Mouse (Mus musculus) midbrain, embryonic 15.5 days (tissue): ENCODE measurements around the gene 2410004B18Rik. TPM values are rescaled to one million over a fixed set of nuclear protein-coding genes. Genes with fewer than 3 reads are reported as not detected.
"Not testable (repeated sequence)": the region's sequence is repeated elsewhere in the genome, so short reads cannot be mapped to it uniquely, and the experiment has no call there.

Source experiments
- ATAC-seq: fragments of 200-750 bp; cut with Nextera tagmentation; replicated peaks from 2 replicates; pipeline ENCODE4 v1.8.0; 2017; ENCODE audit warnings: moderate TSS enrichment
- H3K27ac ChIP-seq: fragments of 300-500 bp; sonication (generic); 2 replicates; pipeline ENCODE4 v1.5.1; 2015; ENCODE audit warnings: mild to moderate bottlenecking, inconsistent platforms
- H3K27me3 ChIP-seq: fragments of 300-500 bp; sonication (generic); replicated peaks from 2 replicates; pipeline ENCODE4 v1.6.1; 2015; ENCODE audit warnings: inconsistent platforms
- H3K36me3 ChIP-seq: fragments of 300-500 bp; sonication (generic); replicated peaks from 2 replicates; pipeline ENCODE4 v1.6.1; 2015; ENCODE audit warnings: inconsistent platforms
- H3K4me1 ChIP-seq: fragments of 300-500 bp; sonication (generic); 2 replicates; pipeline ENCODE4 v1.6.1; 2015; ENCODE audit warnings: inconsistent platforms
- H3K4me2 ChIP-seq: fragments of 300-500 bp; sonication (generic); 2 replicates; pipeline ENCODE4 v1.6.1; 2015; ENCODE audit warnings: inconsistent platforms, mild to moderate bottlenecking, moderate library complexity
- H3K4me3 ChIP-seq: fragments of 300-500 bp; sonication (generic); 2 replicates; pipeline ENCODE4 v1.5.1; 2015; ENCODE audit warnings: mild to moderate bottlenecking, inconsistent platforms
- H3K9ac ChIP-seq: fragments of 300-500 bp; sonication (generic); 2 replicates; pipeline ENCODE4 v1.6.1; 2015; ENCODE audit warnings: mild to moderate bottlenecking, inconsistent platforms
- H3K9me3 ChIP-seq: fragments of 300-500 bp; sonication (generic); 2 replicates; pipeline ENCODE4 v1.6.1; 2016; ENCODE audit warnings: inconsistent platforms
- WGBS: fragments of 180-500 bp; shearing (Covaris S2); methylation state at CpG from one replicate; pipeline ENCODE4 v1.1.7; 2015; ENCODE audit warnings: mixed read lengths; 5-methylcytosine and 5-hydroxymethylcytosine counted together
- polyA plus RNA-seq: library from polyadenylated mRNA; unstranded; fragments of >200 nt; fragmentation: Nextera tagmentation; extraction: Ambion mirVana; gene quantifications from 2 replicates; pipeline ENCODE4 v1.2.1, GENCODE M21; 2015

2410004B18Rik gene
- polyA plus RNA-seq, 1 experiment from 2014 or later, result 78.6 TPM

- ATAC-seq, H3K9ac ChIP-seq: not testable (repeated sequence)
- WGBS, result 62% methylated on average over 7 of the region's 7 CpGs
These were observed 23.9 kb upstream of the 2410004B18Rik start for GRCm38 (mm10) chr3:145913942-145914341.

GRCm38 (mm10) chr3:145916374-145916773 lies 21.4 kb upstream of the 2410004B18Rik start:
- no peak overlapping the region for H3K4me2 ChIP-seq
- no peak overlapping the region for H3K4me3 ChIP-seq
- WGBS, result 93% methylated on average over 5 of the region's 5 CpGs
- no peak overlapping the region for H3K27ac ChIP-seq
- no peak for ATAC-seq
- H3K27me3 ChIP-seq, result no peaks in the 10 kb centered on the region
- H3K4me1 ChIP-seq, result no peaks in the 10 kb centered on the region
- H3K9ac ChIP-seq, result no peak overlapping the region
- H3K9me3 ChIP-seq, result no peaks in the 10 kb centered on the region
- no peaks in the 10 kb centered on the region for H3K36me3 ChIP-seq

More at GRCm38 (mm10) chr3:145913942-145914341, 23.9 kb upstream of the 2410004B18Rik start:
- not testable (repeated sequence) for H3K27me3 ChIP-seq, H3K4me2 ChIP-seq, H3K9me3 ChIP-seq, H3K36me3 ChIP-seq, H3K27ac ChIP-seq, H3K4me1 ChIP-seq, H3K4me3 ChIP-seq

- Histone ChIP-seq H3K4me2 (no peak overlapping the region), H3K9me3 (no peaks in the 10 kb centered on the region), H3K27ac (no peak overlapping the region), H3K36me3 (no peaks in the 10 kb centered on the region), H3K9ac (no peak overlapping the region), H3K27me3 (no peaks in the 10 kb centered on the region), H3K4me3 (no peak overlapping the region), H3K4me1 (no peaks in the 10 kb centered on the region)
- no peak for ATAC-seq
- 89% methylated on average over 4 of the region's 4 CpGs for WGBS
These were observed 21.0 kb upstream of the 2410004B18Rik start for GRCm38 (mm10) chr3:145916826-145917225.

- no peaks in the 10 kb centered on the region for H3K27me3 ChIP-seq
- no peaks in the 10 kb centered on the region for H3K36me3 ChIP-seq
- no peaks in the 10 kb centered on the region for H3K9me3 ChIP-seq
- no peak for ATAC-seq
- 33% methylated on average over 11 of the region's 11 CpGs for WGBS
- peak within 1 kb of the TSS; percentile 90 for H3K4me3 ChIP-seq
- H3K4me2 ChIP-seq, result peak within 1 kb of the TSS; percentile 84
- peaks cover 13% of the 10 kb centered on the region for H3K4me1 ChIP-seq
- H3K9ac ChIP-seq, result 0 out of 2 replicates have a peak within 1 kb of the TSS, but pooled peaks have one; percentile 7
- H3K27ac ChIP-seq, result peak within 1 kb of the TSS; percentile 91
These were observed 15.6 kb upstream of the 2410004B18Rik start, which contains the start of gene Bcl10 for GRCm38 (mm10) chr3:145922019-145922854. TSS of gene Bcl10 (plus strand) at chr3:145922804.

- Histone ChIP-seq H3K27ac (no peak overlapping the region), H3K36me3 (no peaks in the 10 kb centered on the region), H3K4me2 (no peak overlapping the region), H3K9me3 (no peaks in the 10 kb centered on the region), H3K27me3 (no peaks in the 10 kb centered on the region), H3K4me1 (peaks cover 13% of the 10 kb centered on the region), H3K4me3 (no peak overlapping the region), H3K9ac (no peak overlapping the region)
- 82% methylated on average over 3 of the region's 3 CpGs for WGBS
- no peak for ATAC-seq
These were observed 14.8 kb upstream of the 2410004B18Rik start for GRCm38 (mm10) chr3:145922971-145923370.

GRCm38 (mm10) chr3:145923874-145924577 lies 13.8 kb upstream of the 2410004B18Rik start:
- peak overlapping the region; percentile 91 for H3K27ac ChIP-seq
- WGBS, result under 1% methylated on average over 58 of the region's 58 CpGs
- no peaks in the 10 kb centered on the region for H3K36me3 ChIP-seq
- peak; percentile 100 for ATAC-seq
- peak overlapping the region; percentile 82 for H3K9ac ChIP-seq
- H3K27me3 ChIP-seq, result no peaks in the 10 kb centered on the region
- no peaks in the 10 kb centered on the region for H3K9me3 ChIP-seq
- H3K4me3 ChIP-seq, result peak overlapping the region; percentile 90
- peak overlapping the region; percentile 84 for H3K4me2 ChIP-seq
- peaks cover 13% of the 10 kb centered on the region for H3K4me1 ChIP-seq

GRCm38 (mm10) chr3:145924649-145925337 lies 13.0 kb upstream of the 2410004B18Rik start:
- Histone ChIP-seq H3K4me1 (peaks cover 13% of the 10 kb centered on the region), H3K4me2 (peak overlapping the region; percentile 84), H3K4me3 (peak overlapping the region; percentile 90), H3K36me3 (no peaks in the 10 kb centered on the region), H3K27me3 (no peaks in the 10 kb centered on the region), H3K27ac (peak overlapping the region; percentile 91), H3K9me3 (no peaks in the 10 kb centered on the region), H3K9ac (peak overlapping the region; percentile 82)
- peak; percentile 25; the same call in 1 of the 2 replicates for ATAC-seq
- 5% methylated on average over 39 of the region's 39 CpGs for WGBS

- WGBS, result 74% methylated on average over 5 of the region's 5 CpGs
- H3K4me1 ChIP-seq, result peaks cover 13% of the 10 kb centered on the region
- H3K4me2 ChIP-seq, result peak overlapping the region; percentile 84
- H3K9ac ChIP-seq, result 0 out of 2 replicates have a peak overlapping the region, but pooled peaks have one; percentile 15
- H3K36me3 ChIP-seq, result no peaks in the 10 kb centered on the region
- peak overlapping the region; percentile 90 for H3K4me3 ChIP-seq
- no peak for ATAC-seq
- H3K27me3 ChIP-seq, result no peaks in the 10 kb centered on the region
- H3K27ac ChIP-seq, result no peak overlapping the region
- H3K9me3 ChIP-seq, result no peaks in the 10 kb centered on the region
These were observed 12.3 kb upstream of the 2410004B18Rik start for GRCm38 (mm10) chr3:145925506-145925905.

- Histone ChIP-seq H3K27ac (no peak overlapping the region), H3K4me1 (peaks cover 13% of the 10 kb centered on the region), H3K36me3 (peaks cover 13% of the 10 kb centered on the region; the same call in 1 of the 2 replicates), H3K9ac (no peak overlapping the region), H3K9me3 (no peaks in the 10 kb centered on the region), H3K27me3 (no peaks in the 10 kb centered on the region), H3K4me3 (no peak overlapping the region), H3K4me2 (no peak overlapping the region)
- ATAC-seq, result no peak
- WGBS, result 64% methylated on average over 7 of the region's 7 CpGs
These were observed 8.1 kb upstream of the 2410004B18Rik start for GRCm38 (mm10) chr3:145929525-145930400.

GRCm38 (mm10) chr3:145933845-145934244 lies 4.0 kb upstream of the 2410004B18Rik start:
- Histone ChIP-seq H3K27me3 (no peaks in the 10 kb centered on the region), H3K9me3 (no peaks in the 10 kb centered on the region), H3K4me2 (no peak overlapping the region), H3K27ac (no peak overlapping the region), H3K36me3 (peaks cover 13% of the 10 kb centered on the region; the same call in 1 of the 2 replicates), H3K9ac (no peak overlapping the region), H3K4me1 (peaks cover 8% of the 10 kb centered on the region), H3K4me3 (no peak overlapping the region)
- no peak for ATAC-seq
- 92% methylated on average over 9 of the region's 9 CpGs for WGBS
